Mouse (Mus musculus): ENCODE measurements around the gene Spr. TPM values are rescaled to one million over a fixed set of nuclear protein-coding genes. Genes with fewer than 3 reads are reported as not detected.

Spr gene
- total and polyA plus RNA-seq, 3 experiments: 102 to 103 TPM; not detected in 1

GRCm38 (mm10) chr6:85086645-85087044 is 50.9 kb downstream of the Spr start:
- DNase-seq (ENCODE audit: low read depth, low spot score): no peak
- H3K9me3 ChIP-seq (replicated peaks; ENCODE audit: insufficient read depth, low read length): no peaks in the 10 kb centered on the region
- H3K27ac ChIP-seq (ENCODE audit: control insufficient read depth, low read depth, low read length): no peak overlapping the region
- H3K36me3 ChIP-seq (ENCODE audit: control insufficient read depth in 1 of 2, insufficient read depth in 2 of 2, low read length in 2 of 2): no peaks in the 10 kb centered on the region
- H3K27me3 ChIP-seq (ENCODE audit: control insufficient read depth in 1 of 2, insufficient read depth in 2 of 2, low read length in 2 of 2): peaks cover 6 to 8% of the 10 kb centered on the region in 2 experiments; a peak in 3 of 4 replicates
- H3K4me1 ChIP-seq (ENCODE audit: control insufficient read depth in 1 of 2, insufficient read depth in 2 of 2, low read length in 2 of 2): no peaks in the 10 kb centered on the region
- H3K4me3 ChIP-seq (ENCODE audit: control insufficient read depth in 1 of 2, insufficient read depth in 1 of 2, low read depth in 2 of 2, low read length in 2 of 2): no peak overlapping the region
- no peak for TF ChIP-seq EP300 (IDR thresholded peaks at IDR 0.05; ENCODE audit: low read depth in 1 of 2, low read length in 2 of 2)
- no peak for TF ChIP-seq ETS1 (IDR thresholded peaks at IDR 0.05; ENCODE audit: low read depth, low read length)
- no peak overlapping the region for H3K9ac ChIP-seq (ENCODE audit: control insufficient read depth, low read depth, low read length, poor library complexity, severe bottlenecking)
- no peaks in the 10 kb centered on the region for H3K79me2 ChIP-seq (ENCODE audit: control insufficient read depth, insufficient read depth, low read length, poor library complexity)

Other genes with a start within 250 kb of the Spr start
- gene Exoc6b, start 68.3 kb downstream of the Spr start, total RNA-seq (2012; rRNA removed): 3.3 and 3.4 TPM in 2 replicates
- gene Exoc6b, start 68.3 kb downstream of the Spr start, polyA plus RNA-seq (2012; ENCODE audit: insufficient read depth in 1 of 2, insufficient read length in 2 of 2, low read depth in 1 of 2, low replicate concordance in 2 of 2, missing spikeins in 1 of 2): 1 to 10 TPM in 1 of 2 experiments, not detected in 1; 6.5 TPM
- not detected in 2 replicates for gene Emx1, start 49.7 kb upstream of the Spr start, total RNA-seq (2012; rRNA removed)
- gene Emx1, start 49.7 kb upstream of the Spr start, polyA plus RNA-seq (2012; ENCODE audit: insufficient read depth in 1 of 2, insufficient read length in 2 of 2, low read depth in 1 of 2, low replicate concordance in 2 of 2, missing spikeins in 1 of 2): not detected
- 1.8 and 2.0 TPM in 2 replicates for gene Sfxn5, start 195.7 kb upstream of the Spr start, total RNA-seq (2012; rRNA removed)
- 1 to 10 TPM in 1 of 2 experiments, not detected in 1; 3.0 TPM for gene Sfxn5, start 195.7 kb upstream of the Spr start, polyA plus RNA-seq (2012; ENCODE audit: insufficient read depth in 1 of 2, insufficient read length in 2 of 2, low read depth in 1 of 2, low replicate concordance in 2 of 2, missing spikeins in 1 of 2)
- 3.1 and 3.3 TPM in 2 replicates for gene Rab11fip5, start 236.9 kb upstream of the Spr start, total RNA-seq (2012; rRNA removed)
- 1 to 10 TPM in 1 of 2 experiments, not detected in 1; 8.5 TPM for gene Rab11fip5, start 236.9 kb upstream of the Spr start, polyA plus RNA-seq (2012; ENCODE audit: insufficient read depth in 1 of 2, insufficient read length in 2 of 2, low read depth in 1 of 2, low replicate concordance in 2 of 2, missing spikeins in 1 of 2)